Mouse (Mus musculus) stomach, postnatal 0 days (tissue): ENCODE measurements at regions not wholly inside any gene's neighbourhood (a gene's known extent, or its start where the extent isn't known, plus 50 kb on each side); places are given as distances from the start of the nearest gene placed in this dataset.

Experiments used
- ATAC-seq: fragments of 200-750 bp; cut with Nextera tagmentation; 2 replicates; pipeline ENCODE4 v1.8.0; 2017; ENCODE audit not compliant: low FRiP score, low TSS enrichment
- DNase-seq: peaks from one replicate; pipeline ENCODE4 v3.0.0-alpha.2; 2016; ENCODE audit warnings: low spot score
- H3K27ac ChIP-seq: fragments of 300-500 bp; sonication (generic); replicated peaks from 2 replicates; pipeline ENCODE4 v1.5.1; 2014; ENCODE audit warnings: mild to moderate bottlenecking, control low read depth
- H3K27me3 ChIP-seq: fragments of 300-500 bp; sonication (generic); 2 replicates; pipeline ENCODE4 v1.6.1; 2014; ENCODE audit warnings: low read length; ENCODE audit not compliant: control insufficient read depth, insufficient read depth
- H3K36me3 ChIP-seq: fragments of 300-500 bp; sonication (generic); 2 replicates; pipeline ENCODE4 v1.6.1; 2014; ENCODE audit warnings: low read length, mixed read lengths; ENCODE audit not compliant: control insufficient read depth, insufficient read depth
- H3K4me1 ChIP-seq: fragments of 300-500 bp; sonication (generic); replicated peaks from 2 replicates; pipeline ENCODE4 v1.6.1; 2014; ENCODE audit warnings: antibody characterized with exemption; ENCODE audit not compliant: control insufficient read depth, insufficient read depth
- H3K4me2 ChIP-seq: fragments of 300-500 bp; sonication (generic); replicated peaks from 2 replicates; pipeline ENCODE4 v1.6.1; 2014; ENCODE audit warnings: low read depth, mild to moderate bottlenecking, control low read depth, moderate library complexity
- H3K4me3 ChIP-seq: fragments of 300-500 bp; sonication (generic); 2 replicates; pipeline ENCODE4 v1.5.1; 2014; ENCODE audit warnings: low read depth, low read length, control low read depth
- H3K9ac ChIP-seq: fragments of 300-500 bp; sonication (generic); 2 replicates; pipeline ENCODE4 v1.6.1; 2014; ENCODE audit warnings: mild to moderate bottlenecking, low read length, control low read depth, mixed read lengths
- H3K9me3 ChIP-seq: fragments of 300-500 bp; sonication (generic); 2 replicates; pipeline ENCODE4 v1.6.1; 2016; ENCODE audit warnings: low read length; ENCODE audit not compliant: control insufficient read depth
- CTCF ChIP-seq: IDR thresholded peaks from 2 replicates; pipeline ENCODE4 v1.5.1; 2016; ENCODE audit warnings: antibody characterized with exemption, low read depth, mild to moderate bottlenecking, moderate library complexity
- EP300 ChIP-seq: optimal IDR thresholded peaks from 2 replicates; pipeline ENCODE3; 2016; ENCODE audit warnings: antibody characterized with exemption
- WGBS: fragments of 180-500 bp; shearing (Covaris S2); extraction: QIAGEN DNeasy Blood & Tissue Kit; methylation state at CpG from one replicate; pipeline ENCODE4 v1.1.7; 2014; 5-methylcytosine and 5-hydroxymethylcytosine counted together

- Histone ChIP-seq H3K9ac (no peak overlapping the region), H3K36me3 (no peaks in the 10 kb centered on the region), H3K4me2 (no peak overlapping the region), H3K4me3 (no peak overlapping the region), H3K9me3 (no peaks in the 10 kb centered on the region), H3K27ac (no peak overlapping the region), H3K27me3 (no peaks in the 10 kb centered on the region), H3K4me1 (no peaks in the 10 kb centered on the region)
- DNase-seq, result no peak
- no peak for TF ChIP-seq EP300
- no peak for TF ChIP-seq CTCF
- 33% methylated on average over 3 of the region's 3 CpGs for WGBS
- no peak for ATAC-seq
Observed at GRCm38 (mm10) chr15:57572460-57572859, 95.0 kb upstream of the Slc22a22 start.

- Histone ChIP-seq H3K36me3 (no peaks in the 10 kb centered on the region), H3K9me3 (no peaks in the 10 kb centered on the region), H3K4me1 (no peaks in the 10 kb centered on the region), H3K27me3 (no peaks in the 10 kb centered on the region), H3K4me3 (no peak overlapping the region), H3K27ac (no peak overlapping the region), H3K4me2 (no peak overlapping the region), H3K9ac (no peak overlapping the region)
- 40% methylated on average over 5 of the region's 5 CpGs for WGBS
- TF ChIP-seq CTCF (no peak), EP300 (peak; percentile 36)
- no peak for DNase-seq
- ATAC-seq, result peak; percentile 49; the same call in 1 of the 2 replicates
Observed at GRCm38 (mm10) chr15:57568006-57568630, 90.7 kb upstream of the Slc22a22 start.

GRCm38 (mm10) chr15:57547154-57547553 is 69.7 kb upstream of the Slc22a22 start:
- no peak overlapping the region for H3K4me2 ChIP-seq
- H3K4me1 ChIP-seq, result no peaks in the 10 kb centered on the region
- DNase-seq (no peak), ATAC-seq (no peak)
- H3K27ac ChIP-seq, result no peak overlapping the region
- H3K4me3 ChIP-seq, result no peak overlapping the region
- WGBS, result 48% methylated on average over 2 of the region's 2 CpGs
- H3K36me3 ChIP-seq, result no peaks in the 10 kb centered on the region
- H3K27me3 ChIP-seq, result no peaks in the 10 kb centered on the region
- TF ChIP-seq CTCF (no peak), EP300 (no peak)
- H3K9ac ChIP-seq, result no peak overlapping the region
- H3K9me3 ChIP-seq, result no peaks in the 10 kb centered on the region

GRCm38 (mm10) chr15:57545141-57545540 is 67.7 kb upstream of the Slc22a22 start:
- no peak for TF ChIP-seq CTCF
- no peak for TF ChIP-seq EP300
- Histone ChIP-seq H3K4me2 (no peak overlapping the region), H3K4me1 (no peaks in the 10 kb centered on the region), H3K36me3 (no peaks in the 10 kb centered on the region), H3K4me3 (no peak overlapping the region), H3K9ac (no peak overlapping the region), H3K27ac (no peak overlapping the region), H3K9me3 (no peaks in the 10 kb centered on the region), H3K27me3 (no peaks in the 10 kb centered on the region)
- ATAC-seq, result no peak
- WGBS, result 80% methylated on average over 4 of the region's 4 CpGs
- DNase-seq, result no peak

GRCm38 (mm10) chr15:57543985-57544384 is 66.6 kb upstream of the Slc22a22 start:
- Histone ChIP-seq H3K36me3 (no peaks in the 10 kb centered on the region), H3K4me1 (no peaks in the 10 kb centered on the region), H3K4me2 (no peak overlapping the region), H3K9me3 (no peaks in the 10 kb centered on the region), H3K9ac (no peak overlapping the region), H3K27ac (no peak overlapping the region), H3K27me3 (no peaks in the 10 kb centered on the region), H3K4me3 (no peak overlapping the region)
- ATAC-seq, result no peak
- 81% methylated on average over 3 of the region's 3 CpGs for WGBS
- TF ChIP-seq CTCF (peak; percentile 74), EP300 (no peak)
- peak; percentile 17 for DNase-seq

GRCm38 (mm10) chr15:57542630-57543029 is 65.2 kb upstream of the Slc22a22 start:
- no peak overlapping the region for H3K9ac ChIP-seq
- DNase-seq, result no peak
- H3K4me3 ChIP-seq, result no peak overlapping the region
- no peaks in the 10 kb centered on the region for H3K36me3 ChIP-seq
- no peak overlapping the region for H3K27ac ChIP-seq
- H3K4me2 ChIP-seq, result no peak overlapping the region
- H3K27me3 ChIP-seq, result no peaks in the 10 kb centered on the region
- no peaks in the 10 kb centered on the region for H3K9me3 ChIP-seq
- no peaks in the 10 kb centered on the region for H3K4me1 ChIP-seq
- TF ChIP-seq CTCF, result peak; percentile 55
- TF ChIP-seq EP300, result no peak
- WGBS, result 38% methylated on average over 3 of the region's 3 CpGs
- ATAC-seq, result no peak
